Mouse (Mus musculus) embryonic stem cell, embryonic (primary cell): ENCODE measurements at regions not wholly inside any gene's neighbourhood (a gene's known extent, or its start where the extent isn't known, plus 50 kb on each side); places are given as distances from the start of the nearest gene placed in this dataset.

Source experiments
- CTCF ChIA-PET, 4 experiments: fragments of 300-600 bp in 2 of 4; fragments of 350-600 bp in 2 of 4; sonication (Branson Sonifier 250); formaldehyde crosslinking; loops; one replicate each; lab custom pipeline; 2022; ENCODE audit warnings: inconsistent platforms in 2 of 4; lab: Charles Lee
- POLR2A ChIA-PET, 4 experiments: fragments of 300-600 bp in 2 of 4; fragments of 350-600 bp in 2 of 4; sonication (Branson Sonifier 250); formaldehyde crosslinking; loops; one replicate each; lab custom pipeline; 2022; ENCODE audit warnings: antibody characterized with exemption in 4 of 4, inconsistent platforms in 1 of 4; lab: Charles Lee

GRCm38 (mm10) chr8:100796628-100797027 lies 1380.4 kb upstream of the Cdh8 start:
- POLR2A ChIA-PET: no interaction called here

GRCm38 (mm10) chr8:100793951-100794350 lies 1377.7 kb upstream of the Cdh8 start:
- POLR2A ChIA-PET: interaction anchor here in 1 of 4 experiments (0.7 kb wide), 1 partner anchor 14 kb away, joined by 3 read pairs; no protein-coding TSS in a partner anchor
- CTCF ChIA-PET: no interaction called here

More at GRCm38 (mm10) chr8:100796628-100797027, 1380.4 kb upstream of the Cdh8 start:
- CTCF ChIA-PET: no interaction called here

DNA sequence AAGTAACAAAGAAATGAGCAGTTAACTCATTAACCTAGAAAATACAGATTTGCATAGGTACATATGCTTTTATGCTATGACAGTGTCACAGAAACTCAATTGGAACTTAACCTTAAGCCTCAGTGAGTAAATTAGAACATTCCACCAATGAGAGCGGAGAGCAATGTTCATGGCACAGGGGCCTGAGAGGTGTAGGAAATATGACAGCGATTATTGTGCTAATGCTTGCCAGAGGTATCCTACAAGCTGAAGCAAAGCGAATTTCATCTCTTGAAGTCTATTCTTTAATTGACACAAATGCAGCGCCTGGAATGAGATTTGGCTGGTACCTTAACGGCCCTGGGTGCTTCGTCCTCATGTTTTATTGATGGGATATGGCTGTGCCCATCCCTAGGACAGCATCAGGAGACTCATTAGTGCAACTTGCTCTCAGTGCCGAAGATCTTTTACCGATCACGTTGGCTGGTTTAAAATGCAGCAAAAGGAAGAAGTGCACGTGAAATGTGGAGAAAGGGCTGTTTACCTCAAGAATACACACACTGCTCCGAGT lies 1374.4 kb upstream of the Cdh8 start:
- CTCF ChIA-PET: interaction anchor here in 1 of 4 experiments (1.4 kb wide), 1 partner anchor 18 kb away, joined by 6 read pairs; no protein-coding TSS in a partner anchor
- POLR2A ChIA-PET: interaction anchor here in 1 of 4 experiments (0.6 kb wide), 1 partner anchor 402 kb away, joined by 4 read pairs; no protein-coding TSS in a partner anchor

- ChIA-PET CTCF (no interaction called here), POLR2A (no interaction called here)
Observed at GRCm38 (mm10) chr8:100788132-100788531, 1371.9 kb upstream of the Cdh8 start.

DNA sequence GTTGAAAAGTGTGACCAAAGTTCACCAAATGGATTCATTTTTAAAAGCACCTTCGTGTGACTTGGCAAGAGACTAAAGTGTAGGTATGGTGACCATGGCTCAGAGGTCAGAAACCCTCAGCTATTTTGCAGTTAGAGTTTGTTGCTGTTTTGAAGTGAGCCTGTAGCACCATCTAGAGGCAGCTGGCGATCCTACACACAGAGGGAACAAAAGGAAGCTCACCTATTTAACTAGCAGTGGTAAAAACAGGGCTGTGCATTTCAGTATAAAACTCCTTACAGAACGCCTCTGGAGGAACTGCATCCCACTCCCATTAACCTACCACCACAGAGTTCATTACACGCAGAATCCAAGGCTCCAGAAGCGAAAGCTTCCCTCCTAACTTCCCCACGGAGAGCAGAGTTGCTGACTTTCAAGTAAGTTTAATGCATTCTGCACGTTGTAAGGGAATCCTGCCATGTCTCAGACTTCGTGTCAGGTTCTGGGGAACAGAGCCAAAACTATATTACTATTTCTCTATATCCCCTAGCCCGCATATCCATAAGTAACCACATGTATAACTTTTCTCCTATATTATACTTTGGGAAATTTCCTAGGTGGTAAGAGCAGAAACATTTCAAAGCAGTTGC lies 1356.6 kb upstream of the Cdh8 start:
- CTCF ChIA-PET: interaction anchor here (0.5 to 2.2 kb wide), 15 partner anchors 17 to 1353 kb away, joined by 3 to 16 read pairs (median 5); no protein-coding TSS in a partner anchor

DNA sequence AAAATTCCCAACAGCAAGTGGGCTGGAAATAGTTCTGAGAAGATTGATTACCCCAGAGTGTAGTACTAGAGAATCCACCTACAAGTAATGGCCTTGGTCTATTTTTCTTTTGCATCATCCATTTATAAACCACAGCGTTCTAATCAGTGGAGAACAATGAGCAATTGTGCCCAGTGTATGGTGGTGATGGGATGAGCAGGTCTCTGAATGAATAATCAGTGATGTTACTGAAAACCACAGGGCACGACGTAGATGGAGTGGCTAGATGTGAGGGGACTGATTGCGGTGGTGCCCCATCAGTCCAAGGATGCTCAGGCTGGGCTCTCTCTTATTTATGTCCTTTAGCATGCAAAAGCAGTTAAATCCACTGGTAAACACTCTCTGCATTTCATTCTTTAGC lies 1353.3 kb upstream of the Cdh8 start:
- CTCF ChIA-PET: no interaction called here
- POLR2A ChIA-PET: no interaction called here

More for the DNA sequence above, 1356.6 kb upstream of the Cdh8 start:
- POLR2A ChIA-PET: no interaction called here

DNA sequence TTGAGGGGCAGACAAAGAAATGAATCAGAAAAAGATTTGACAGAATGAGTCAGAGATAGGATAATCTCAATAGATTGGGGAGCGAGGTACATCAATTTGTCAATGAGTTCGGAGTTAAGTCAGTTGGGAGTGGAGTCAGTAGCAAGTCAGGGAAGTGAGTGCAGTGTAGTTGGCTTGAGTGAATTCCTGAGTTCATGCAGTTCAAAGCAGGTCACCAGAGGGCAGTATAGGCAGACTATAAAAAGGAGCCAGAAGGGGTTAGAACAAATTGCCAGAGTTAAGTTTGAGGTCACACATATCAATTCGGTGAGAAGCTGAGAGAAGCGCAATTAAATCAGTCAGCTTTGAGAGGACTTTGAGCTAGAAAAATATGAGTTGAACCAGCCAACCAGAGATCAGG lies 1317.7 kb upstream of the Cdh8 start:
- ChIA-PET CTCF (no interaction called here), POLR2A (no interaction called here)

GRCm38 (mm10) chr8:100702365-100702764 lies 1286.1 kb upstream of the Cdh8 start:
- ChIA-PET POLR2A (no interaction called here), CTCF (interaction anchor here in 1 of 4 experiments (0.6 kb wide), 1 partner anchor 1411 kb away, joined by 3 read pairs; no protein-coding TSS in a partner anchor)

GRCm38 (mm10) chr8:100695043-100695442 lies 1278.8 kb upstream of the Cdh8 start:
- ChIA-PET CTCF (no interaction called here), POLR2A (no interaction called here)

DNA sequence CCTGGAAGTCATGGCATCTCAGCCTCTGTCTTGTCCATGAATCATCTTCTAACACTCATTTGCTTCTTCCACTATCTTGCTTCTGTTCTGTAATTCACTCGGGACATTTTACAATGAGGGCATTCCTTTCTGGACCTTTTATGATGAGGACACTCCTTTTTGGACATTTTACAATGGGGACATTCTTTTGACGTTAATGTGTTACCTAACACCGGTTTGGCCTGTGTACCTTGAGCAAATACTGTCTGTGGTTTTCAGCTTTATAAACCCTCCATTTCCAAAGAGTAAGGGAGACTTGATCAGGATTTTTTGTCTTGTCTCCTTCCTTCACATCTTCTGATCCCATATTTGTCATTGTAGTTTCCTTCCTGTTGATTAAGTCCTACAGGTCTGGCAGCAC lies 1262.3 kb upstream of the Cdh8 start:
- ChIA-PET CTCF (no interaction called here), POLR2A (no interaction called here)
